Mouse (Mus musculus) thymus, adult 2 months (tissue): Measurements from ENCODE around the gene Agt. TPM values are rescaled to one million over a fixed set of nuclear protein-coding genes. Genes with fewer than 3 reads are reported as not detected.

ENCODE experiments used
- DNase-seq: peaks from one replicate; pipeline ENCODE4 v3.0.0; 2021
- H3K27ac ChIP-seq: fragments of 200-500 bp; 2 replicates; pipeline ENCODE4 v1.5.1; 2012; ENCODE audit warnings: low read length, control low read depth; ENCODE audit not compliant: control insufficient read depth, insufficient read depth
- H3K27me3 ChIP-seq: fragments of 200-500 bp; 2 replicates; pipeline ENCODE4 v1.6.1; 2012; ENCODE audit warnings: mild to moderate bottlenecking, low read length, moderate library complexity, mixed read lengths; ENCODE audit not compliant: control insufficient read depth, insufficient read depth
- H3K36me3 ChIP-seq: fragments of 200-500 bp; 2 replicates; pipeline ENCODE4 v1.6.1; 2012; ENCODE audit warnings: mild to moderate bottlenecking, low read length, moderate library complexity; ENCODE audit not compliant: control insufficient read depth, insufficient read depth
- H3K4me1 ChIP-seq: fragments of 200-500 bp; replicated peaks from 2 replicates; pipeline ENCODE4 v1.6.1; 2012; ENCODE audit warnings: low read length; ENCODE audit not compliant: control insufficient read depth, insufficient read depth
- H3K4me3 ChIP-seq: fragments of 200-500 bp; 2 replicates; pipeline ENCODE4 v1.5.1; 2012; ENCODE audit warnings: mild to moderate bottlenecking, low read length, control low read depth, moderate library complexity; ENCODE audit not compliant: control insufficient read depth, insufficient read depth
- CTCF ChIP-seq: fragments of 200-500 bp; IDR thresholded peaks from 2 replicates; pipeline ENCODE4 v1.5.1; 2012; ENCODE audit warnings: mild to moderate bottlenecking, control low read depth, low read length, moderate library complexity, borderline replicate concordance; ENCODE audit not compliant: control insufficient read depth, poor library complexity, insufficient read depth; ENCODE audit errors: extremely low read depth
- POLR2A ChIP-seq: fragments of 200-500 bp; IDR thresholded peaks from 2 replicates; pipeline ENCODE4 v1.6.1; 2012; ENCODE audit warnings: mild to moderate bottlenecking, low read length, control low read depth, moderate library complexity; ENCODE audit not compliant: control insufficient read depth, poor library complexity, insufficient read depth; ENCODE audit errors: extremely low read depth
- WGBS: fragments of 180-500 bp; shearing (Covaris S2); methylation state at CpG from one replicate; pipeline ENCODE4 v1.1.7; 2018; 5-methylcytosine and 5-hydroxymethylcytosine counted together
- polyA plus RNA-seq: library from polyadenylated mRNA; depleted of rRNA; stranded (reverse); fragments of >200 nt; gene quantifications from 2 replicates; pipeline ENCODE4 v1.2.3, GENCODE M21; 2012

Gene Agt
- polyA plus RNA-seq, 1 experiment: 4.1 TPM

DNA sequence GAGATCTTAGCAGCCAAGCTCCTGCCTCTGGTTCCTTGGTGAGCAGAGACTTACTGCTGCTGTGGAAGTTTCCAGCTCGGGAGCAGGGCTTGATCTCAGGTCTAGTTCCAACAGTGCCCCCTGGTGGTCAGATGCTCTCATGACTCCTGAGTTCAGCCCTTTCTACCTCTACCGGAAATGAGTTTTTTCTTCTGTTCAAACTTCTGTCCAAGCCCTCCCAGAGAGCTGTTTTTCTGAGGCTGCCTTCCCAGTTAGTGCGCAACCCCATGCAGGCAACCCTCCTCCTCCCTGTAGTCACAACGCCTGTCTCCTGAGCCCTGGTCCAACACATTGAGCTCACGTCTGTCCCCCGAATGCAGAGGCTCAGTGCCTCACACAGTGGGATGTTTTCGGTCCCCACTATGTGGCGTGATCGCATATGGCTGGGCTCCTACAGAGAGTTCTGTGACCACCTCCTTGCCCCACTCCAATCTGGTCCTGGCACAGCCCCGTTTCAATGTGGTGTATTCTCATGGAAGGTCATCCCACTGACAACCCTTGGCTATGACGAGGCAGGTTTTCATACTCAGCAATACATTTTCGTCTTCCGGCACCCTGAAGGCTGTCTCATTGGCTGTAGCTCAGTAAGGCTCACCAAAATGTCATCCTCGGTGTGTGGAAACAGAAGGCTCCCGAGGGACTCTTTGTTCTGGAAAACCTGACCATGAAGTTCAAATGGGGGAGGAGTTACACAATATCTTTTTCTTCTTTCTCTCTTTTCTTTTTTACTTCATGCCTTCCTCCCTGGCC lies 4.2 kb upstream of the Agt start:
- TF ChIP-seq POLR2A (no peak), CTCF (peak; percentile 75; the same call in 1 of the 2 replicates)
- Histone ChIP-seq H3K36me3 (no peaks in the 10 kb centered on the region), H3K27me3 (no peaks in the 10 kb centered on the region), H3K27ac (no peak overlapping the region), H3K4me3 (no peak overlapping the region), H3K4me1 (peaks cover 4% of the 10 kb centered on the region)
- WGBS: 59% methylated on average over 15 of the region's 15 CpGs
- peak; percentile 91 for DNase-seq

- H3K36me3 ChIP-seq: no peaks in the 10 kb centered on the region
- TF ChIP-seq POLR2A: no peak
- no peak overlapping the region for H3K4me3 ChIP-seq
- H3K27me3 ChIP-seq: no peaks in the 10 kb centered on the region
- H3K27ac ChIP-seq: no peak overlapping the region
- no peak for DNase-seq
- H3K4me1 ChIP-seq: peaks cover 4% of the 10 kb centered on the region
Measured at GRCm38 (mm10) chr8:124572430-124572775, 2.9 kb upstream of the Agt start.

GRCm38 (mm10) chr8:124571732-124572429 lies 2.4 kb upstream of the Agt start:
- Histone ChIP-seq H3K4me1 (peaks cover 4% of the 10 kb centered on the region), H3K27ac (no peak overlapping the region), H3K27me3 (no peaks in the 10 kb centered on the region), H3K36me3 (no peaks in the 10 kb centered on the region), H3K4me3 (no peak overlapping the region)
- WGBS: 84% methylated on average over 8 of the region's 8 CpGs
- DNase-seq: no peak
- TF ChIP-seq POLR2A (no peak), CTCF (no peak)

DNA sequence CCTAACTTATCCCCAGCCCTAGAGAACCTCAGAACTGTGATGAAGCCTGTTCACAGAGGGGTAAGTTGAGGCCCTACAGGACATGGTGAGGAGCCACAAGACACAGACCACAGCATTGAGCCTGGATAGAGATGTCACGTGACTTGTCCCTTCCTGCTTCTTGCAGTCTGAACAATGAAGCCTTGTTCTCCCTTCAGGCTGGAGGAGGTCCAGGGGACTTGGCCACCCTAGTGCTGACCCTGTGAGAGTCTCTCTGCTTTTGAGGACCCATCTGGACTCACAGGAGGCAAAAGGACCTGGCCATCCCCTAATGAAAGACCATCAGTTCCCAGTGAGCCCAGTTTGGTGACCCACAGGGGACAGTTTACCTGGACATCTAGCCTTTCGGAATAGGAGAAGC lies 406 bp downstream of the Agt start:
- TF ChIP-seq POLR2A: no peak
- TF ChIP-seq CTCF: no peak
- H3K4me3 ChIP-seq: no peak overlapping the region
- no peak for DNase-seq
- peaks cover 4% of the 10 kb centered on the region for H3K4me1 ChIP-seq
- 68% methylated on average over 2 of the region's 2 CpGs for WGBS
- H3K36me3 ChIP-seq: no peaks in the 10 kb centered on the region
- no peak overlapping the region for H3K27ac ChIP-seq
- H3K27me3 ChIP-seq: no peaks in the 10 kb centered on the region

- Histone ChIP-seq H3K27ac (no peak overlapping the region), H3K36me3 (no peaks in the 10 kb centered on the region), H3K4me1 (no peaks in the 10 kb centered on the region), H3K4me3 (no peak overlapping the region), H3K27me3 (no peaks in the 10 kb centered on the region)
- no peak for TF ChIP-seq POLR2A
- TF ChIP-seq CTCF: no peak
- DNase-seq: no peak
- 89% methylated on average over 3 of the region's 3 CpGs for WGBS
Measured at GRCm38 (mm10) chr8:124567584-124567983, 1.9 kb downstream of the Agt start.

DNA sequence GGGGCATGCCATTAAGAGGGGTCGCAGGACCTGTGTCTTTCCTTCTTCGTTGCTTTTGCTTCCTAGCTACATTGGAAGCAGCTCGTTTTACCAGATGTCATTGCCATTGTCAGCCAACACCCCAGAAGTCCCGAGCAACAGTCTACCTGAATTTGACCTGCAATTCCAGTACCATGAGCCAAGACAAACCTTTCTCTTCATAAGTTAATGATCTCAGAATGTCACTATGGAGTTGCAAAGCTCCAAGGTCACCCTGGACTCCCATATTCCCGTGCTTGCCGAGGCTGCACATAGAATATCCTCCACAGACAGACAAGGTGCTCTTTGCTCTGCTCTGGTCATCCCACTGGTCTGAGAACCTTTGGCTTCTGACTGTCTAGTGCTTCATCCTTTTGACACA lies 2.4 kb downstream of the Agt start:
- WGBS: 89% methylated on average over 6 of the region's 6 CpGs
- Histone ChIP-seq H3K27me3 (no peaks in the 10 kb centered on the region), H3K27ac (no peak overlapping the region), H3K4me3 (no peak overlapping the region), H3K36me3 (no peaks in the 10 kb centered on the region), H3K4me1 (no peaks in the 10 kb centered on the region)
- TF ChIP-seq POLR2A: no peak
- no peak for TF ChIP-seq CTCF
- no peak for DNase-seq

GRCm38 (mm10) chr8:124557476-124557875 lies 12.0 kb downstream of the Agt start:
- H3K27me3 ChIP-seq: no peaks in the 10 kb centered on the region
- peaks cover 2% of the 10 kb centered on the region; the same call in 1 of the 2 replicates for H3K36me3 ChIP-seq
- H3K4me1 ChIP-seq: no peaks in the 10 kb centered on the region
- 59% methylated on average over 5 of the region's 5 CpGs for WGBS
- no peak overlapping the region for H3K4me3 ChIP-seq
- no peak for DNase-seq
- no peak overlapping the region for H3K27ac ChIP-seq
- TF ChIP-seq CTCF (no peak), POLR2A (no peak)
